Mouse (Mus musculus): ENCODE data around the gene Cgrrf1. TPM values are rescaled to one million over a fixed set of nuclear protein-coding genes. Genes with fewer than 3 reads are reported as not detected.
"Not testable (repeated sequence)": the region's sequence is repeated elsewhere in the genome, so short reads cannot be mapped to it uniquely, and the experiment has no call there.

The Cgrrf1 gene
- polyA plus RNA-seq, 1 experiment from 2014 or later: 38.7 TPM

GRCm38 (mm10) chr14:46818743-46819142 lies 13.2 kb upstream of the Cgrrf1 start:
- ATAC-seq (ENCODE audit: low FRiP score) (no peak), DNase-seq (ENCODE audit: low spot score, missing footprints) (no peak)
- no peaks in the 10 kb centered on the region; the same call in 1 of the 2 replicates for H3K36me3 ChIP-seq (ENCODE audit: control insufficient read depth, insufficient read depth, low read length)
- H3K9ac ChIP-seq (ENCODE audit: low read length): no peak overlapping the region
- no peak overlapping the region for H3K27ac ChIP-seq (ENCODE audit: low read depth, low read length)
- no peak overlapping the region for H3K4me3 ChIP-seq (ENCODE audit: low read depth, low read length)
- 95% methylated on average over 7 of the region's 7 CpGs for WGBS
- no peaks in the 10 kb centered on the region for H3K27me3 ChIP-seq (ENCODE audit: control insufficient read depth, insufficient read depth, low read length)
- H3K4me1 ChIP-seq (ENCODE audit: control insufficient read depth, insufficient read depth, low read length): peaks cover 11% of the 10 kb centered on the region
- no peak overlapping the region for H3K4me2 ChIP-seq
- H3K9me3 ChIP-seq (ENCODE audit: control insufficient read depth, low read length): no peaks in the 10 kb centered on the region

GRCm38 (mm10) chr14:46819961-46820360 lies 12.0 kb upstream of the Cgrrf1 start:
- 96% methylated on average over 5 of the region's 6 CpGs for WGBS
- H3K4me2 ChIP-seq; H3K36me3 ChIP-seq (ENCODE audit: control insufficient read depth, insufficient read depth, low read length); H3K9ac ChIP-seq (ENCODE audit: low read length); ATAC-seq (ENCODE audit: low FRiP score); H3K9me3 ChIP-seq (ENCODE audit: control insufficient read depth, low read length); H3K27me3 ChIP-seq (ENCODE audit: control insufficient read depth, insufficient read depth, low read length); H3K27ac ChIP-seq (ENCODE audit: low read depth, low read length); H3K4me3 ChIP-seq (ENCODE audit: low read depth, low read length); DNase-seq (ENCODE audit: low spot score, missing footprints): not testable (repeated sequence)
- peaks cover 11% of the 10 kb centered on the region for H3K4me1 ChIP-seq (ENCODE audit: control insufficient read depth, insufficient read depth, low read length)

DNA sequence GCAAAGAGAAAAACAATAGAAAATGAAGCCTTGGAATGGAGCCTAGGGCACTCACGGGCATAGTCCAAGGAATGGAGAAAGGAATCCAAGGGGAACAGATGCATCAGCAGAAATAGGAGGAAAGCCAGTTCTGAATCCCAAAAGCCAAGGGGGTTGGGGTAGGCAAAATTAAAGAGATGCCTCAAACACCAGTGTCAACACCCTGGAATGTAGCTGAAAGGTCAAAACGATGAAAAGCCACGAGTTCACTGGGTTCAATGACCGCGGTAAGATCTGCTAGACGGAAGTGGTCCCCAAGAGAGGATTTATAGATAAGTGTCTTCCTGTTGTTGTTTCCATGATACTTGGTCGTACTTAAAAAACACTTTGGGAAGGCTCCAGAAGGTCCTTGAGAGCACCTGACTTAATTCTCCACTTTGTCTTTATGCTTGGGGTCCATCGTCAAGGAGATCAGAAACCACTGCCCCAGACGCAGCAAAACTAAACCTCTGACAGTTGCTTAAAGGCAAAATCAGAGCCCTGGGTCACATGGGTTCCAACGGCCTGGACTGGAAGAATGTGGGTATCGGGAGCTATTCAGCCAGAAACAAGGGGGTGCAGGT lies 10.6 kb upstream of the Cgrrf1 start:
- peak overlapping the region; percentile 82 for H3K4me2 ChIP-seq
- 2% methylated on average over 11 of the region's 11 CpGs for WGBS
- no peak for ATAC-seq (ENCODE audit: low FRiP score)

GRCm38 (mm10) chr14:46821873-46822716 lies 9.8 kb upstream of the Cgrrf1 start, which contains the start of gene Gmfb:
Gene Gmfb (minus strand): TSS chr14:46822242.
- no peaks in the 10 kb centered on the region for H3K27me3 ChIP-seq (ENCODE audit: control insufficient read depth, insufficient read depth, low read length)
- H3K9ac ChIP-seq (ENCODE audit: low read length): peak within 1 kb of the TSS; percentile 91
- peak; percentile 98 for ATAC-seq (ENCODE audit: low FRiP score)
- peak within 1 kb of the TSS; percentile 64; the same call in 1 of the 2 replicates for H3K27ac ChIP-seq (ENCODE audit: low read depth, low read length)
- peaks cover 11% of the 10 kb centered on the region for H3K4me1 ChIP-seq (ENCODE audit: control insufficient read depth, insufficient read depth, low read length)
- H3K4me2 ChIP-seq: peak within 1 kb of the TSS; percentile 82
- no peaks in the 10 kb centered on the region for H3K36me3 ChIP-seq (ENCODE audit: control insufficient read depth, insufficient read depth, low read length)
- DNase-seq (ENCODE audit: low spot score, missing footprints): peak; percentile 99
- WGBS: under 1% methylated on average over 64 of the region's 65 CpGs
- H3K4me3 ChIP-seq (ENCODE audit: low read depth, low read length): peak within 1 kb of the TSS; percentile 86
- H3K9me3 ChIP-seq (ENCODE audit: control insufficient read depth, low read length): no peaks in the 10 kb centered on the region

More for the DNA sequence above, 10.6 kb upstream of the Cgrrf1 start:
- peak; percentile 89 for DNase-seq (ENCODE audit: low spot score, missing footprints)
- H3K9ac ChIP-seq (ENCODE audit: low read length): peak overlapping the region; percentile 91
- H3K27ac ChIP-seq (ENCODE audit: low read depth, low read length): no peak overlapping the region; the same call in 1 of the 2 replicates
- H3K4me1 ChIP-seq (ENCODE audit: control insufficient read depth, insufficient read depth, low read length): peaks cover 11% of the 10 kb centered on the region
- H3K4me3 ChIP-seq (ENCODE audit: low read depth, low read length): peak overlapping the region; percentile 86
- no peaks in the 10 kb centered on the region for H3K27me3 ChIP-seq (ENCODE audit: control insufficient read depth, insufficient read depth, low read length)
- H3K36me3 ChIP-seq (ENCODE audit: control insufficient read depth, insufficient read depth, low read length): no peaks in the 10 kb centered on the region
- no peaks in the 10 kb centered on the region for H3K9me3 ChIP-seq (ENCODE audit: control insufficient read depth, low read length)

DNA sequence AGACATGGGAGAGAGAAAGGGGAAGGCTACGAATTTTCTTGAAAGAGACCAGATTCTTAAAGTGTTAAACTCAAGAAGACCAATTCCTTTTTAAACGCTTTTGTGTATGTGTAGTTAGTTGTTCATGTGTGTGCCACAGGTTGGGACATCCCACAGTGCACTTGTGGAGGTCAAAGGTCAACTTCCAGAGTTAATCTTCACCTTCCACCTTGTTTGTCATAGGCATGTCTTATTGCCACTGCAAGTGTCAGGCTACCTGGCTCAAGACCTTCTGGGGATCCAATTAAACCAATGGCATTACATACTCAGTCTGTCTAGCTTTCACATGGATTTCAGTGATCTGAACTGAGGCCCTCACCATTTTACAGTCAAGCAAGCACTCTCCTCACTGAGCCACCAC lies 7.9 kb upstream of the Cgrrf1 start:
- Histone ChIP-seq H3K4me1 (ENCODE audit: control insufficient read depth, insufficient read depth, low read length) (peaks cover 11% of the 10 kb centered on the region), H3K9me3 (ENCODE audit: control insufficient read depth, low read length) (no peaks in the 10 kb centered on the region), H3K36me3 (ENCODE audit: control insufficient read depth, insufficient read depth, low read length) (no peaks in the 10 kb centered on the region), H3K27ac (ENCODE audit: low read depth, low read length) (no peak overlapping the region), H3K27me3 (ENCODE audit: control insufficient read depth, insufficient read depth, low read length) (no peaks in the 10 kb centered on the region), H3K9ac (ENCODE audit: low read length) (no peak overlapping the region), H3K4me2 (no peak overlapping the region), H3K4me3 (ENCODE audit: low read depth, low read length) (no peak overlapping the region)
- DNase-seq (ENCODE audit: low spot score, missing footprints): no peak
- WGBS: 73% methylated on average over 2 of the region's 2 CpGs
- no peak for ATAC-seq (ENCODE audit: low FRiP score)

DNA sequence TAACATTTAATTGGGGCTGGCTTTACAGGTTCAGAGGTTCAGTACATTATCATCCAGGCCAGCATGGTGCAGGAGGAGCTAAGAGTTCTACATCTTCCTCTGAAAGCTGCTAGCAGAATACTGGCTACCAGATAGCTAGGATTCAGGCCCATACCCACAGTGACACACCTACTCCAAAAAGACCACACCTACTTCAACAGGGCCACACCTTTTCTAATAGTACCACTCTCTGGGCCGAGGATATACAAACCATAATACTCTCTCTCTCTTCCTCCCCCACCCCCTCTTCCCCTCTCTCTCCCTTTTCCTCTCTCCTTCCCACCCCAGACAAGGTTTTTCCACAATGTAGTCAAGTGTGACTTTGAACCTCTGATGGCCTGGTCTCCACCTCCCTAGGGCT lies 4.5 kb upstream of the Cgrrf1 start:
- no peak for ATAC-seq (ENCODE audit: low FRiP score)
- Histone ChIP-seq H3K27me3 (ENCODE audit: control insufficient read depth, insufficient read depth, low read length) (no peaks in the 10 kb centered on the region), H3K9ac (ENCODE audit: low read length) (no peak overlapping the region), H3K9me3 (ENCODE audit: control insufficient read depth, low read length) (no peaks in the 10 kb centered on the region), H3K4me1 (ENCODE audit: control insufficient read depth, insufficient read depth, low read length) (peaks cover 1% of the 10 kb centered on the region), H3K27ac (ENCODE audit: low read depth, low read length) (no peak overlapping the region), H3K4me2 (no peak overlapping the region), H3K4me3 (ENCODE audit: low read depth, low read length) (no peak overlapping the region), H3K36me3 (ENCODE audit: control insufficient read depth, insufficient read depth, low read length) (no peaks in the 10 kb centered on the region)
- WGBS: 73% methylated on average over 1 of the region's 1 CpGs
- no peak for DNase-seq (ENCODE audit: low spot score, missing footprints)

- no peak overlapping the region for H3K27ac ChIP-seq (ENCODE audit: low read depth, low read length)
- H3K4me1 ChIP-seq (ENCODE audit: control insufficient read depth, insufficient read depth, low read length): peaks cover 7% of the 10 kb centered on the region
- H3K9me3 ChIP-seq (ENCODE audit: control insufficient read depth, low read length): no peaks in the 10 kb centered on the region
- 6% methylated on average over 4 of the region's 4 CpGs for WGBS
- H3K4me3 ChIP-seq (ENCODE audit: low read depth, low read length): peak overlapping the region; percentile 86
- H3K9ac ChIP-seq (ENCODE audit: low read length): peak overlapping the region; percentile 59
- DNase-seq (ENCODE audit: low spot score, missing footprints) (no peak), ATAC-seq (ENCODE audit: low FRiP score) (no peak)
- H3K27me3 ChIP-seq (ENCODE audit: control insufficient read depth, insufficient read depth, low read length): no peaks in the 10 kb centered on the region
- H3K36me3 ChIP-seq (ENCODE audit: control insufficient read depth, insufficient read depth, low read length): no peaks in the 10 kb centered on the region
- H3K4me2 ChIP-seq: peak overlapping the region; percentile 71
Observed at GRCm38 (mm10) chr14:46831295-46831694, 630 bp upstream of the Cgrrf1 start.

DNA sequence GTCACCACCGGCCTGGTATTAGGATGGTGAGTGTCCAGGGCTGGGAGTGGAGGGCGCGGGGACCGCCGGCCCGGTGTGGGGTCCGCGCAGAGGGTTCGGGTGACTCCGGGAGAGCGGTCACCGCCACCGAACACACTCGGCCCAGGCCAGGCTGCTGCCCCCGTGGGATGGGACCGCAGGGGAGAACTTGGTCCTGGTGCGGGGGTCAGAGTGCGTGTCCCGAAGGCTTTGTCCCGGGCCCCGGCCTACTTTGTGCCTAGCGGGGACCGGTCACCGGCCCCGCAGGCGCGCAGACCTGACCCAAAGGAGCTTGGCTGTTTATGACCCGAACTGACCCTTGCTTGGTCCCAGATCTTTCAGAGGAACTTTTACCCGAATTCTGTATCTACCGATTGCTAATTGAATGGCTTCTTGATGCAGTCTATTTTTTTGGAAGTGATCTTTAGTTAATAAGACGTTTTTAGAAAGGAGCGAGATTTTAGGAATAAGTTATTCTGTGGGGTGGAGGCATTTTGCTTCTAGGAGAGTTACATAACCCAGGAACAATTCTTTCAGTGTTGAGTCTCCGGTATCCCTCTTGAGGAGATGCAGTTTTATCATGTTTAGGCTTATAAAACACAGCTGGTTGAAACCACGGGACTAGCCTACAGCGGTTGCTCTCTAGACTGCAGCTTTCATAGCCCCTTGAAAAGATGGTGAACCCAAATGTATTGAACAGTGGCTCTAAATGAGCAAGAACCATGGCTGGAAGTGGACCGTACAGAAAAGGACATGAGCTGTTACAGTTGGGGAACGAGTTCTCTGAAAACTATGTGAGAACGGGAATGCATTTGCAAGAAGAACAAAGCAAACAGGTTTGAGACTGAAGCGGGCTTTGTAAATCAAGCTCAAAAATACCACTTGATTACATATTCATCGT lies 688 bp downstream of the Cgrrf1 start:
- Histone ChIP-seq H3K27ac (ENCODE audit: low read depth, low read length) (no peak overlapping the region), H3K9me3 (ENCODE audit: control insufficient read depth, low read length) (no peaks in the 10 kb centered on the region), H3K4me3 (ENCODE audit: low read depth, low read length) (peak overlapping the region; percentile 86), H3K9ac (ENCODE audit: low read length) (peak overlapping the region; percentile 84), H3K4me2 (peak overlapping the region; percentile 71), H3K4me1 (ENCODE audit: control insufficient read depth, insufficient read depth, low read length) (peaks cover 7% of the 10 kb centered on the region), H3K36me3 (ENCODE audit: control insufficient read depth, insufficient read depth, low read length) (no peaks in the 10 kb centered on the region), H3K27me3 (ENCODE audit: control insufficient read depth, insufficient read depth, low read length) (no peaks in the 10 kb centered on the region)
- WGBS: 10% methylated on average over 40 of the region's 40 CpGs
- DNase-seq (ENCODE audit: low spot score, missing footprints): peak; percentile 86
- ATAC-seq (ENCODE audit: low FRiP score): no peak

Data from midbrain, embryonic 11.5 days (tissue).